Mouse (Mus musculus): ENCODE measurements around the gene Tex45. TPM values are rescaled to one million over a fixed set of nuclear protein-coding genes. Genes with fewer than 3 reads are reported as not detected.

Gene Tex45
- polyA plus RNA-seq, 1 experiment from 2014 or later = 0.10 TPM

- peak within 1 kb of the TSS; percentile 78 for H3K27ac ChIP-seq
- peak; percentile 93 for ATAC-seq
- peaks cover 34% of the 10 kb centered on the region for H3K36me3 ChIP-seq (ENCODE audit: poor library complexity, severe bottlenecking)
- peak within 1 kb of the TSS; percentile 99 for H3K9ac ChIP-seq
- H3K4me1 ChIP-seq = peaks cover 21% of the 10 kb centered on the region
- H3K4me2 ChIP-seq = peak within 1 kb of the TSS; percentile 79
- peaks cover 12% of the 10 kb centered on the region for H3K9me3 ChIP-seq (replicated peaks)
- WGBS = under 1% methylated on average over 40 of the region's 64 CpGs
- H3K27me3 ChIP-seq = no peaks in the 10 kb centered on the region
- peak within 1 kb of the TSS; percentile 90 for H3K4me3 ChIP-seq
These were observed 22.5 kb downstream of the Tex45 start, which contains the start of gene Zfp358 for GRCm38 (mm10) chr8:3492901-3493844. Gene Zfp358, plus strand, starts transcription at chr8:3493138.

DNA sequence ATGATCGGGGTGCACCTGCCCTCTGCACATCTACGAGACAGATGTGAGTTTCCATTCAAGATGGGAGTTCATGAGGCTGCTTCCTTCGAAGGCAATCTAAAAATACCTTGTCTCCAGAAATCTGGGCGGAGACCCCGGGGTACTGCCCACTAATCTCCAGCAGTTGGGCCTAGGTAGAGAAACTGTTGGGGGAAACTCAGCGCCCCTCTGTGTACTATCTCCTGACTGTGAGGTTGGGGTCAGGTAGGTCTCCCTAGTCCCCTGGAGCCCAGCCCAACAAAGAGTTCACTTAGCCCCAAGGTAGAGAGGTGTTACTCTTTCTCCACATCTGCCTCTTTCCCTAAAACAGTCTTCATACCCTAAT lies 23.2 kb downstream of the Tex45 start:
- Histone ChIP-seq H3K9me3 (replicated peaks) (peaks cover 12% of the 10 kb centered on the region), H3K9ac (peak overlapping the region; percentile 99), H3K27me3 (no peaks in the 10 kb centered on the region), H3K4me1 (peaks cover 21% of the 10 kb centered on the region), H3K4me3 (peak overlapping the region; percentile 90), H3K36me3 (ENCODE audit: poor library complexity, severe bottlenecking) (peaks cover 34% of the 10 kb centered on the region), H3K27ac (peak overlapping the region; percentile 78), H3K4me2 (peak overlapping the region; percentile 79)
- 30% methylated on average over 6 of the region's 6 CpGs for WGBS
- peak; percentile 5; the same call in 1 of the 2 replicates for ATAC-seq

DNA sequence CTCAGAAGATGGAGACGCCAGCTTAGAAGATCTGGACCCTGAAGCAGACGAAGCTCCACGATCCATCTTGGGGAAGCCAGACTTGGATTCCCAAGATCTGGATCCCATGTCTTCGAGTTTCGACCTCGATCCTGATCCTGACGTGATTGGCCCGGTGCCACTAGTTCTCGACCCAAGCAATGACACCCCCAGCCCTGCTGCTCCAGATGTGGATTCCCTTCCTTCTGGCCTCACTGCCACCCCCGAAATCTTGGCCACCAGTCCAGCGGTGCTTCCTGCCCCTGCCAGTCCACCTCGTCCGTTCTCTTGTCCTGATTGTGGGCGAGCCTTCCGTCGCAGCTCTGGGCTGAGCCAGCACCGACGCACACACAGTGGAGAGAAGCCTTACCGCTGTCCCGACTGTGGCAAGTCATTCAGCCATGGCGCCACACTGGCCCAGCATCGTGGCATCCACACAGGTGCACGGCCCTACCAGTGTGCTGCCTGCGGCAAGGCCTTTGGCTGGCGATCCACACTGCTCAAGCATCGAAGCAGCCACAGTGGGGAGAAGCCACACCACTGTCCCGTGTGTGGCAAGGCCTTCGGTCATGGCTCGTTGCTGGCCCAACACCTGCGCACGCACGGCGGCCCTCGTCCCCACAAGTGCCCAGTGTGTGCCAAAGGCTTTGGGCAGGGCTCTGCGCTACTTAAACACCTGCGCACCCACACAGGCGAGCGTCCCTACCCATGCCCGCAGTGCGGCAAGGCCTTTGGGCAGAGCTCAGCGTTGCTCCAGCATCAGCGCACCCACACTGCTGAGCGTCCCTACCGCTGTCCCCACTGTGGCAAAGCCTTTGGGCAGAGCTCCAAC lies 25.1 kb downstream of the Tex45 start:
- 97% methylated on average over 44 of the region's 44 CpGs for whole genome bisulfite sequencing
- H3K27me3 ChIP-seq = no peaks in the 10 kb centered on the region
- H3K36me3 ChIP-seq (ENCODE audit: poor library complexity, severe bottlenecking) = peaks cover 37% of the 10 kb centered on the region
- peaks cover 23% of the 10 kb centered on the region for H3K4me1 ChIP-seq
- no peak for ATAC-seq
- no peak overlapping the region for H3K4me2 ChIP-seq
- H3K4me3 ChIP-seq = 0 out of 2 replicates have a peak overlapping the region, but pooled peaks have one; percentile 4
- H3K9me3 ChIP-seq (replicated peaks) = peaks cover 12% of the 10 kb centered on the region
- no peak overlapping the region for H3K27ac ChIP-seq
- H3K9ac ChIP-seq = no peak overlapping the region

DNA sequence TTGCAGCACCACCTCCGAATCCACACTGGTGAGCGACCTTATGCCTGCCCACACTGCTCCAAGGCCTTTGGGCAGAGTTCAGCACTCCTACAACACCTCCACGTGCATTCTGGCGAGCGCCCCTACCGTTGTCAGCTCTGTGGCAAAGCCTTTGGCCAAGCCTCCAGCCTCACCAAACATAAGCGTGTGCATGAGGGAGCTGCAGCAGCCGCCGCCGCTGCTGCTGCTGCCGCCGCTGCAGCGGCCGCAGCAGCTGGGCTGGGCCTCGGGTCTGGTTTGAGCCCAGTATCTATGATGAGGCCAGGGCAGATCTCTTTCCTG lies 25.7 kb downstream of the Tex45 start:
- H3K9me3 ChIP-seq (replicated peaks) = peaks cover 12% of the 10 kb centered on the region
- no peaks in the 10 kb centered on the region for H3K27me3 ChIP-seq
- no peak overlapping the region for H3K9ac ChIP-seq
- peaks cover 37% of the 10 kb centered on the region for H3K36me3 ChIP-seq (ENCODE audit: poor library complexity, severe bottlenecking)
- no peak for ATAC-seq
- WGBS = 95% methylated on average over 15 of the region's 15 CpGs
- no peak overlapping the region for H3K27ac ChIP-seq
- no peak overlapping the region for H3K4me3 ChIP-seq
- no peak overlapping the region for H3K4me2 ChIP-seq
- peaks cover 29% of the 10 kb centered on the region for H3K4me1 ChIP-seq

DNA sequence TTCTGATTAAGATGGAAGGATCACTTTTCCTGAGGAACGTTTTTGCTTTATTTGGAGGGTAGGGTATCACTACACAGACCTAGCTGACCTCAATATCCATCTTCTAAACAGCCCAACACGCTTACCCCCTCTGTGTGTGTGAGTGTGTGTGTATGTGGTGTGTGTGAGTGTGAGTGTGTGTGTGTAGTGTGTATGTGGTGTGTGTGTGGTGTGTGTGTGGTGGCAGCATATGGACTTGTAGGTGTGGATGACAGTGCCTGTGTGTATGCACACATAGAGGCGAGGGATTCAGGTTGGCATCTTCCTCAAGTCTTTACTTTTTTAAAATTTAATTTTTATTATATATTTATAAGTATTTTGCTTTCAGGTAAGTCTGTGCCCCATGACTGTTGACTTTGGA lies 27.9 kb downstream of the Tex45 start:
- no peak overlapping the region for H3K27ac ChIP-seq
- no peak overlapping the region for H3K4me2 ChIP-seq
- no peak overlapping the region for H3K9ac ChIP-seq
- H3K36me3 ChIP-seq (ENCODE audit: poor library complexity, severe bottlenecking) = peaks cover 37% of the 10 kb centered on the region
- no peaks in the 10 kb centered on the region for H3K27me3 ChIP-seq
- H3K4me3 ChIP-seq = no peak overlapping the region
- 86% methylated on average over 3 of the region's 3 CpGs for WGBS
- H3K4me1 ChIP-seq = peaks cover 38% of the 10 kb centered on the region
- peaks cover 12% of the 10 kb centered on the region for H3K9me3 ChIP-seq (replicated peaks)
- no peak for ATAC-seq

GRCm38 (mm10) chr8:3499751-3500150 lies 29.1 kb downstream of the Tex45 start:
- Histone ChIP-seq H3K27ac (peak overlapping the region; percentile 84), H3K4me3 (peak overlapping the region; percentile 72), H3K36me3 (ENCODE audit: poor library complexity, severe bottlenecking) (peaks cover 36% of the 10 kb centered on the region), H3K4me1 (peaks cover 28% of the 10 kb centered on the region), H3K27me3 (no peaks in the 10 kb centered on the region), H3K9me3 (replicated peaks) (peaks cover 9% of the 10 kb centered on the region), H3K4me2 (peak overlapping the region; percentile 85), H3K9ac (peak overlapping the region; percentile 76)
- 8% methylated on average over 8 of the region's 8 CpGs for WGBS
- no peak for ATAC-seq

- peaks cover 29% of the 10 kb centered on the region for H3K36me3 ChIP-seq (ENCODE audit: poor library complexity, severe bottlenecking)
- peak within 1 kb of the TSS; percentile 92 for H3K9ac ChIP-seq
- under 1% methylated on average over 69 of the region's 70 CpGs for WGBS
- H3K27me3 ChIP-seq = no peaks in the 10 kb centered on the region
- peak; percentile 91 for ATAC-seq
- peak within 1 kb of the TSS; percentile 72 for H3K4me3 ChIP-seq
- peak within 1 kb of the TSS; percentile 84 for H3K27ac ChIP-seq
- peak within 1 kb of the TSS; percentile 85 for H3K4me2 ChIP-seq
- peaks cover 28% of the 10 kb centered on the region for H3K4me1 ChIP-seq
- H3K9me3 ChIP-seq (replicated peaks) = peaks cover 6% of the 10 kb centered on the region
These were observed 29.8 kb downstream of the Tex45 start, which contains the start of gene Mcoln1 for GRCm38 (mm10) chr8:3500235-3501090. Gene Mcoln1, plus strand, starts transcription at chr8:3500457.

- WGBS = 85% methylated on average over 4 of the region's 4 CpGs
- Histone ChIP-seq H3K4me3 (no peak overlapping the region), H3K27ac (no peak overlapping the region), H3K9me3 (replicated peaks) (no peaks in the 10 kb centered on the region), H3K9ac (0 out of 2 replicates have a peak overlapping the region, but pooled peaks have one; percentile 92), H3K4me2 (no peak overlapping the region), H3K36me3 (ENCODE audit: poor library complexity, severe bottlenecking) (peaks cover 29% of the 10 kb centered on the region), H3K4me1 (peaks cover 18% of the 10 kb centered on the region), H3K27me3 (no peaks in the 10 kb centered on the region)
- ATAC-seq = no peak
These were observed 31.6 kb downstream of the Tex45 start for GRCm38 (mm10) chr8:3502217-3502616.

GRCm38 (mm10) chr8:3507979-3508754 lies 37.5 kb downstream of the Tex45 start:
- 82% methylated on average over 6 of the region's 6 CpGs for WGBS
- H3K4me3 ChIP-seq = no peak overlapping the region
- no peaks in the 10 kb centered on the region for H3K9me3 ChIP-seq (replicated peaks)
- peaks cover 80% of the 10 kb centered on the region for H3K36me3 ChIP-seq (ENCODE audit: poor library complexity, severe bottlenecking)
- no peak overlapping the region for H3K4me2 ChIP-seq
- no peak for ATAC-seq
- H3K9ac ChIP-seq = no peak overlapping the region
- H3K4me1 ChIP-seq = no peaks in the 10 kb centered on the region
- H3K27ac ChIP-seq = no peak overlapping the region
- no peaks in the 10 kb centered on the region for H3K27me3 ChIP-seq

- H3K4me2 ChIP-seq = peak overlapping the region; percentile 98
- H3K4me1 ChIP-seq = peaks cover 13% of the 10 kb centered on the region
- 33% methylated on average over 13 of the region's 13 CpGs for WGBS
- peak overlapping the region; percentile 75 for H3K9ac ChIP-seq
- H3K9me3 ChIP-seq (replicated peaks) = no peaks in the 10 kb centered on the region
- no peaks in the 10 kb centered on the region for H3K27me3 ChIP-seq
- H3K27ac ChIP-seq = peak overlapping the region; percentile 35; the same call in 1 of the 2 replicates
- peaks cover 47% of the 10 kb centered on the region for H3K36me3 ChIP-seq (ENCODE audit: poor library complexity, severe bottlenecking)
- ATAC-seq = no peak; the same call in 1 of the 2 replicates
- H3K4me3 ChIP-seq = peak overlapping the region; percentile 60
These were observed 44.1 kb downstream of the Tex45 start for GRCm38 (mm10) chr8:3514681-3515247.

All from forebrain, embryonic 13.5 days (tissue).